Mouse (Mus musculus) retina, embryonic 14.5 days (tissue): ENCODE results near the gene Myo1b.
A peak's percentile ranks its signal among the peaks of the same experiment; 100 is the strongest.

ENCODE experiments used
- DNase-seq: peaks from one replicate; pipeline ENCODE4 v3.0.0-alpha.2; 2015; ENCODE audit warnings: low spot score

The Myo1b gene

DNA sequence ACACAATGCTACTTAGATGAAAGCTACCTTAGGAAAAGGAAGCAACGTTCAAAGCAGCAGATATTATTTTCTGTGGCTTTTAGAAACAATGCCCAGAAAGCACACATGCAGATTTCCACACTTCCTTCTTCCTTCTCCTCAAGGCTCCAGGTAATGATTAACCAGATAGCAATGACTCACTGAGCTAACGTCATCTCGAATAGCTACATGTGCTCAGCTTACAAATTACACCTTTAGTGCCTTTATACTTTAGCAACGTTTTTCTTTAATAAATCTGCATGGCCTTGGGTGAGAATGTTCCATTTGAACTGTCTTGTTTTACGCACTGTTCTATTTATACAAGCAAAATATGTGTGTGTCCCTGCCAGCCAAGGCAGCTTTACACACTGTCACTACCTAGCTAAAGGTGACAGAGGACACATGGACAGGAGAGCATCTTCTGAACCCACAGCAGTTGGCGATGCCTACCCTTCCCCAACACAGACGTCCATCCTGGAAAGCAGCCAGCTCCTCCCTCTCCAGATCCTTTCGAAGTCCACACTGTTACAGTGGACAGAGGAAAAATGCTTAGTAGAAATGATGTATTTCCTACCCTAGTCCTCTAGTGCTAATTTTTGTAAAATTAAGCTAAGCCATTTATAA is 66.2 kb downstream of the Myo1b start:
- no peak for DNase-seq

DNA sequence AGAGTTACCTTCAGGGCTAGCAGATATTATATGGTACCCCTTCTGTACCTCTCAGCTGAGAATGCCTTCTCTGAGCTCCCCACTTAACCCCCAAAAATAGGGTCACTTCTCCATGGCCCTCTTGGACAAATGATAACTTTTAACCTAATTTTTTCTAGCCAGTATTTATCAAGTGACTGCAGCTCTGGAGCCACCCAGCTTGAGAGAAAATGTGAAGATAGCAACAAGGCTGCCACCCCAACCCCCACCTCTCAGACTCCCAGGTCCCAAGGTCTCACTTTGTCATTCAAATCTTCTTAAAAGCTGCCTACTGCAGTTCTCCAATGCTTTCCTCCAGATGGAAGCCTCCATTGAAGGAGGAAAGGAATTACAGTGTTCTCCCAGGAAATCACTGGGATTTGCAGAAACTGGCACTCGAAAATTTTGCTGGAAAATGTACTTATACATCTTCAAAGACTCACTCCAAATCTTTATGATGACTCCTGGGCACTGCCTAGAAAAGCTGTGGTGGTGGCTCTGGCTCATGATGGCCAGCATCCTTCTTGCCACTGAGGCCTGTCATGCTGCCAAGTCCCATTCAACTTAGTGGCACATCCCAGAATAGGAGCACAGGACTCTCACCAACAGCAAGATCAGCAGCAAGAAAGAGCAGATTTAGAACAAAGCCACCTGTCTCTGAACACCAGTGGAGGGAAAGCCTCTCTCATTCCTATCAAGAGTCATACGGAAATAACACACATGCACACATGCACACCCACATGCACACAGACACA is 70.4 kb downstream of the Myo1b start:
- no peak for DNase-seq

DNA sequence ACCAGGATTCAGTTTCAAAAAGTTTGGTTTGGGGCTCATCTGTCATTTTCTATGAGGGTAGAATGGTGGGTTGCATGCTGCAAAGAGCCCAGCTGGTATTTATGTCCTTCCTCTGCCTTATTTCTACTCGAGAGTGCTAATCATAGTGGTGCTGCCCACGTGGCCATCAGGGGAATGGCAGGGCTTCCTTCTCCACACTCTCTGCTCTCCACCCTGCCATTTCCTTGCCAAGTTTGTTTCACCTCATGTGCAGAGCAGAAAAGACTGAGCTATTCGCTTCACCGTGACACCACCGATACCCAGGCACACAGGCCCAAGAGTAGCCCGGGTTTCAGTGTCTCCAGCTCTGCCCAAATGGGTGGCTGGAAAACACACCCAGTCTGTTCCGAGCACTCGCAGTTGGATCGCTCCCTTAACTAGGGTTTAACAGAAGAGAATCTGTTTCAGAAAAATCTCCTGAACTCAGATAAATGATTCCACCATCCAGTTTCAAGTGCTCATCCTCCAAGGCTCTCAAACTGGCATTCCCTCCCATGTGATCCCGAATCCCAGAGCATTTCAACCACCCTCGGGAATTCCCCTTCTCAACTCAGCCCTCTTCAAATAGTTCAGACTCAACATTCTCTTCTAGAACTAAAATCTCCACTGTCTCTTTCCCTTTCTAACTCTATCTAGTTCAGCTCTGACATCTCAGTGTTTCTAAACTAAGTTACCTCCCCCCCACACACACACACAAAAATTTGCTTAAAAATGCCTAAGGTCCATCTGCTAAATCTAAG is 77.8 kb downstream of the Myo1b start:
- no peak for DNase-seq

DNA sequence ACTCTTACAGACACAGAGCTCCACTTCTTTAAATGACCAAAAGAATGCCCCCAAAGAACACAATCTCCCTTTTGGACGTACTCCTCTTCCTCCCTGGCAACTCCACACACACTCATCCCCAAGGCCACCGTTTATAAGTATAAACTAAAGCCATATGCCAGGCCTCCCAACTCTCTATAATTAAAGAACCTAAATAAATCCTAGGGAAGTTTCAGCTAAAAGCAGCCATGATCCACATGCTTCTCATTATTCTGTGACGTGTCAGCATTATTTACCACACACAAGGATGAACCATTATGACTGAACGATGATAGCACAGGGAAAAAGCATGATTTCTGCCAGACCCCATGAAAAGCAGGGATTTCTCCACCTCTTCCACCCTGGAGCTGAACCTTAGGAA is 78.6 kb downstream of the Myo1b start:
- DNase-seq, result no peak

DNA sequence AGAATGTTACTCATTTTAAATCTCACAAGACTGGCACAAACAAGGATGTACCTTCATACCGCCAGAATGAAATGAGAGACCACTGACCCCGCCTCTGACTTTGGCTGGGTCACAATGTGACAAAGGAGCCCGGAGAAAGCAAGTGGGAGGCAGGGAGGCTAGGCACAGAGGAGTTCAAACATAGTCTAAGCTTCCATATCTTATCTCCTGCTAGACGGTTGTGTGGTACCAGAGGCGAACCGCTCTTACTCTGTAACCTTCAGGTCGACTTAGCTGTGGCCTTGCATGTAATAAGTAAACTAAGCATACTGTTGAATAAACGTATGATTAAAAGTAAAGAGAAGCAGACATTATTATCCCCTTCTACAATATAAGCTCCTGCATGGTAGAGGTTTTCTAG is 80.1 kb downstream of the Myo1b start:
- DNase-seq, result no peak

DNA sequence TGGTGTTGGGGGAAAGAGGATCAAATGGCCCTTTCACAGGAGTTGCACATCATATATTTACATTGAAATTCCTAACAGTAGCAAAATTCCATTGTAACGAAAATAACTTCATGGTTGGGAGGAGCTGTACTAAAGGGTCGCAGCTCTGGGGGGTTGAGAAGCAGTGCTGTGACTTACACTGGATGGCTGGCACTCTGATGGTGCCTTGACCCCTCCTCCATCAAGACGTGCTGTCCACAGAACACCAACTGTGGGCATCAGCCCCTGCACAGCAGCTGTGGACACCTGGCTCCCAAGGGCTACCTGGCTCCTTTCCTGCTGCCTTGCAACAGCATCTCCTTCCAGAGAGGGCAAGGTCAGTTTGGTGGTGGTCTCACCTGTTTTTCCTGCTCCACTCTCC is 81.8 kb downstream of the Myo1b start:
- DNase-seq, result no peak

DNA sequence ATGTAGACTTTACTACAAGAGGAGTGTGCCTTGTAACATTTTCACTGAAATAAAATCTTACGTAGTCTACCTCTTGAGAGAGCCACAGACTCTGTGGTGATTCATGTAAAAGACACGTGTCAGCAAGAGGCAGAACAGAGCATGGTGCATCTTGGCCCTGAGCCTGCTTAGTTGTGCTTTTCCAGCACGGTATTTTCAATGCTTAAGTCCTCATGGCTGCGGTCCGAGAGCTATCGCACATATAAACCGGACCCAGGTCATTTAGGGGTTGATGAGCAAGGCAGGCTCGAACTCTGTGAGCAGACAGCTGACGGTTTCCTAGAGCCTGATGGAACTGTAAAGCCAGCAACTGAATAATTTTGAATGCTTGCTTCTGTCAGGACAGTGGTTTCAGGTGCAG is 86.5 kb downstream of the Myo1b start:
- no peak for DNase-seq

DNA sequence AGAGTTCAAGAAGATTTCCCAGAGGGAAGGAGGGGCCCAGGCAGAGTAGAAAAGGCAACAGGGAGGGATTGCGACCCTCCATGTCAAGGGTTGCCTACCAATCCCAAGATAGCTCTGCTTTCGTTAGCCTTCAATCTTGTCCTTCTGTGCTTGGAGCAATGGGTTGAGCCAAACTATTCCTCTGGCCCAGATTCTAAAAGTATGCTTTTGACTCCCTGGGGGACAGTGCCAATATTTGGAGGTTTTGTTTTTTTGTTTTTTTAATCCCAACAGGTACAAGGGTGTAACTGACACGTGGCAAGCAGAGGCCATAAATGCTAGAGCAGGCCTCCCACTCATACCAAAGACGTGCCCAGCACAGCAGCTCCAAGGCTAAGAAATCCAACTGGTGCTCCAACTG is 93.3 kb downstream of the Myo1b start:
- DNase-seq, result no peak

DNA sequence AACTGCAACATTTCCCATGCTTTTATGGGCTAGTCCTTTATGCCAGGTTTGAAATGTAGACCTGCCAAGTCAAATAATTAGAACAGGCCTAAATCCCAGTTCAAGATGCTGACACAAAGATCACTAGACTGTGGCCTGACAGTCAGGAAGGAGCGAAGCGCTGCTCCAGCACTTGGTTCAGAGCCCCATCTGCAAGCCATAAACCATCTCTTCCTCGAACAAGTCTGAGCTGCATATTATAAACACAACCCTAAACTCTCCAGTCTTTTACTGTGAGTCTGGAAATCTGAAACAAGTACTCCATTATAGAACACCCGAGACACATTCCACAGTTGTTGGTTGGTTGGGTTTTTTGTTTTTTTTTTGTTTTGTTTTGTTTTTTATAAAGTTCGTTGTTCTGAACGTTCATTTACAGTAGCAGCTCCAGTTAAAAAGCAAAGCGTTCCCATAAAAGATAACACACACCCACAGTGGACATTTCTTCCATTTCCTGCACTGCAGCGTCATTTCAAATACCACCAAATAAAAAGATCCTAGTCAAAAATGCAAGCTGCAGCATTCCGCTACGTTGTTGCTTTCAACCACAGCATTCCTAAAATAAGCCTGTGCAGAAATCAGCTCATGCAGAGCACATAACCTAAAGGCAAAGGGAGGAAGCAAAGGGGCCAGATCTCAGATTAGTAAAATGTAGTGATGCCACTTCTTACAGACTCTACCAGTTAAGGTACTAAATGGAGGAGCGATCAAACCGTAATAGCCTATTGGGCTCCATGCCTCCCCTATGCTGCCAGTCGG is 94.0 kb downstream of the Myo1b start:
- DNase-seq, result no peak

DNA sequence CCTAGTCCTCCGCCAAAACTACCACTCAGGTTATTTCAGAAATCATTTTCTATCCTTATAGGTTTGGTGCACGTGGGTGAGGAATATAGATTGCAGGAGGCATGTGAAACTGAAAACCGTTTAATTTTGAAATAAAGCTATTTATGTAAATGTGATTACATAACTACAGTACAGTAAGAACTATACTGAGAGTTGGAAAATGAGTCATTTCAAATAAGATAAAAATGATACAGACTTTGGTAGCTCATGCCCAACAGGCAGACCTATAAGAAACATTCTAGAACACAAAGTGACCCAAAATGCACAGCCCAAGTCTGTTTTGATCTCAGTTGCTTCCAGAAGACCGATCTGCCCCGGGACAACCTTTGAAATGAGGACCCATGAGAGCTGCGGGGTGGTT is 95.4 kb downstream of the Myo1b start:
- DNase-seq, result no peak

DNA sequence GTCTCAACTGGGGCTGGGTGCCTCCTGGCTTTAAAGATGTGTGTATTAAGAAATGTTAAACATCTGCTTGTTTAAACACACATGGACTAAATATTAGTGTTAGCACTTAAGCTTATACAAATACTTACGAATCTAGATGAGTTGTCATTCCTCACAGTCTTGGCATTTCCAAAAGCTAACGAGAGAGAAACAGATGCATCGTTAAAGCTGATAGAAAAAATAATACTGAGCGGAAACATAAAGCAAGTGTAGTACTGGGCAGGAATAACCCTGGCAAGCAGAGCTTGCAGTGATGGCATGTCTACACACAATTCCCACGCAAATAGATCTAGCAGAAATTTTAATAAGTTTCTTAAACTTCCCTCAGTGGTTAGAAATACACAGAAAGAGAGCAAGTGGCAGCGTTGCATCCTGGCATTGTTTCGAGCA is 95.8 kb downstream of the Myo1b start:
- no peak for DNase-seq

DNA sequence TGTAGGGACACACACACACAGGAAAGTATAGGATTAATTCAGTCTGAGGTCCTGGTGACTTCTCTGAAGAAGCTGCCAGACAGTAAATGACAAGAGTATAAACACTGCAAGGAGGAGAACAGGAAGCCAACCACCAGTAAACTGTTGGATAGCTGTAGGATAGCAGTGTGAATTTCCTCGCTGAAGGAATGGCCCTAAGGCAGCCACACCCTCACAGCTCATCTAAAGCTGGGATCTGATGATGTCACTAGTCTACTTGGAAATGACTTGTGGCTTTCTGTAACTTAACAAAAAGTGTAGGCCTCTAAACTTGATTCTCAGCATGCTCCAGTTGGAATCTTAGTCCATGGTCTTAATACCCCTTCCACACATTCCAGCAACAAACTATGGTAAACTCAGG is 100.2 kb downstream of the Myo1b start:
- no peak for DNase-seq

DNA sequence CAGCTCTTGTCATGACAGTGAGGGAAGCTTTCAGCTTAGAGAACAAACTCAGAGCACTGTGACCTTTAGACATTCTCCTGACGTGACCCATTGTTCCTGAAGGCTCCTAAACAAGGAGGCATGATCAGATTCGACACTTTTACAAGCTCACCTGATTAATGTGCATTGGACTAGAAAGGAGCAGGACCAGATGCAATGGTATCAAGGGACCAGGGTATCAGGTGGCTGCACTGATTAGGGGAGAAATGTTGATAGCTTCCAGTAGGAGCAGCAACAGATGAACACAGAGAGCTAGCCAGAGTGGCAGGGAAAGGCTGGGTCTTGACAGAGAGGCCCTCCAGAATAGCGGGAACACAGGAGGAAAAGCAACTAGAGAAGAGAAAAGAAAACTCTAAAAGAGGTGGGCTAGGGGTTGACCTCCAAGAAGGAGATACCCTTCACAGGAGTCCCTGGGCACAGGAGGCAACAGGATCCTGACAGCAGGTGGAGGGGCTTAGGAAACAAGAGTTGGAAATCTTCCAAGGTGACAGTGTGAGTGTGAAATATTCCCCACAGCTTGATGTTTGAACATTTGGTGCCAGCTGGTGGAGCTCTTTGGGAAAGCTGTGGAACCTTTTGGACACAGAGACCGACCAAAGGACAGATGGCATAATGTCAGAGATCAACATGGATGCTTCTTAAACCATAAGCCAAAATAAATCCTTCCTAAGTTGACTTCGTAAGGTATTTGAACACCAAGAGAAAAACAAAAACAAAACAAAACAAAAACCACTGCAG is 100.8 kb downstream of the Myo1b start:
- no peak for DNase-seq

DNA sequence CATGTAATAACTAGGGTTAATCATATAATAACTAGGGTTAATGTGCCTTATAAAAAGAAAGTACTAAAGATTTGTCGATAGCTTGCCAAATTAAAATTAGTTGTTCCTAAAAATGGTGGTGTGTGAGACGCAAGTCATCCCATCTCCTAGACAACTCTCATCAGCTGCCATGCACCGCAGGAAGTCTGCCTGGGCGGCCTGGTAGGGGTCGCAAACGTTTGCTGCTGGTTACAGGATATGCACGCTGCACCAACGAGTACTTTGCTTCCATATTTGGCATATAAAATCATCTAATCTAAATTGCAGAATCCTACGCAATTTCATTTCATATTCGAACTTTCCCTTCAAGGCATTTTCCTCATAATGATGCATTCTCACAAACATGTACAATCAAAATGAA is 107.0 kb downstream of the Myo1b start:
- no peak for DNase-seq

DNA sequence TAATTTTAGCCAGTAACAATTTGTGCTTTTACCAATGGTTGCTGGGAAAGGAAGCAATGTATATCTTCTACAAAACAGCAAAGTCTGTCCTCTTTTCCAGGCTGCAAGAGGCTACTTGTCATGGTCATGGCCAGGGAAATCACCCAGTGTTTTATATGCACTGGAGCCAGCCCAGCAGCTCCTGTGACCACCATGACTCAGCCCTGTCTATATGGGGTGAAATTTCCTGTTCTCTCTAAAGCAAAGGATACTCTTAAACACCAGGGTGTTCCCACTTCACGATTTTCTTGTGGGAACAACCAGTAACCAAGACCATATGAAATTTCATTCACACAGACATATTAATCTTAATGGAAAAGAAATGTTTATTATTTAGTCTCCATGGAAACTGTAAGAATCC is 107.6 kb downstream of the Myo1b start:
- no peak for DNase-seq

DNA sequence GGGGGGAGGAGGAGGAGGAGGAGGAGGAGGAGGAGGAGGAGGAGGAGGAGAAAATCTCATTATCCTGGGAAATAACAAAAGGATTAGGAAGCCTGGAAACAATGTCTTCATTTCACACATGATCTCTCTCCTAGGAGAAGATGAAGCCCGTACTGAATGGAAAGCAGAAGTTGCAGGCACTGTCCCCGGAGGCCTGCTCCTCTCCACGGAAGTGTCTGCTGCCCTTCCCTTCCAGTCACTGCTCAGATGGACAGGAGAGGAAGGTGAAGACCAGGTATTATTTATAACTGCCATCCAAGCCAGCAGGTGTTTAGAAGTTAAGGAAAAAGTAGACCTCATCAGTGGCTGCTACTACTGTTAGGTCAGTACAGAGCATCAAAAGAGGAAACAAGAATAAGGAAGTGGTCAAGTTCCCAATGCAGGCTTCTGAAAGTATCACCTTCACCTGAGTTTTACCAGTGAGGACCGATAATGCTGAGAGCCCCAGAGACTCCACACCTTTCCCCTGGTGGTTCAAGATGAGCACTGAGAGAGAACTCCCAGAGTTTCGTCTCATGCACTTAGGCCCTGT is 110.7 kb downstream of the Myo1b start:
- DNase-seq, result peak; percentile 43

DNA sequence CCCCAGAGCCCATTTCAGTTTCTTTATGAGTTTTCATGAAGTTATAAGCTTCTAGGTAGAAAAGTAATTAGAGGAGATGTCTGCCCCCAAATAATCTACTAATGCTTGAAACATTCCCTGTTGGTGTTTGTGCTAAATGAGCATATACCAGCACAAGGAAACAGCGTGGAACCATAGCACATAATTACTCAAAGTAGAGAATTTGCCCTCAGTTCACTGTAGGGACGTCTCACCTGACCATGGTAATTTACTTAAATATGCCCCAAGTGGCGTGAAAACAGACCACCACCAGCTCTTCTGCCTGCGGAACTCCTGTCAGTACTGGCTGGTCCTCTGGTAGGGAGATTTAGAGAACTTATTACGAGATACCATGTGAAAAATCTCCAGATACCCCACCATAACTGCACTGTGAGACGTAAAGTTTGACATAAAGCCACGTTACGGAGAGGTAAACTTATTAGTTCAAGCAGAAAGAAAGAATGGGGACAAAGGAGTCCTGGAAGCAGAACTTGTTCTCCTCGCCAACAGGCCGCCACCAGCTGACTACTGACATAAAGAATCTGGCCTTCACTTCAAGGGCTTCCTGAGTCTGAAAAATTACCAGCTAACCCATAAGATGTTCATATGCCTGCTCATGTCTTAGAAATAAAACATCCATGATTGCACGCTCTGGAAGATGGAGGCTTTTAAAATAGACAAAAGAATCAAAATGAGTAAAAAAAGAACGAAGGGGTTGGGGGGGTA is 111.4 kb downstream of the Myo1b start:
- DNase-seq, result peak; percentile 36

DNA sequence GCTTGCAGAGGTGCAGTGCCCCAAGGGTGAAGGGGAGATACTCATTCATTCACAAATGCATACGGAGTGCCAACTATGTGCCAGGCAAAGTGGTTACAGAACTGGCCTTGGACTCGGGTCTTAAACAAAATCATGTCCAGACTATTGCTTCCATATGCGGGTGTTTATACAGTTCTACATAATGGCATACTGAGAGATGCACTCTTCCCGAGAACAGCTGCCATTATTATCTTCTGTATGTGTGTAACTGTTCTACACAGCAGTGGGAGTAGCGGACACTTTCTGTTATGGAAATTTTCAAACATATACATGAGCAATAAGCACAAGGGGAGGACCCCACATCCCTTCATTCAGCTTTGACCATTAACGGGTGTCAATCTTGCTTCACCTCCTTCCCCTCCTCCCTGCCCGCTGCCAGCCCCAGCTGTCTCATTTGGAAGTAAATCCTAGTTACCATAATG is 117.8 kb downstream of the Myo1b start:
- DNase-seq, result no peak

DNA sequence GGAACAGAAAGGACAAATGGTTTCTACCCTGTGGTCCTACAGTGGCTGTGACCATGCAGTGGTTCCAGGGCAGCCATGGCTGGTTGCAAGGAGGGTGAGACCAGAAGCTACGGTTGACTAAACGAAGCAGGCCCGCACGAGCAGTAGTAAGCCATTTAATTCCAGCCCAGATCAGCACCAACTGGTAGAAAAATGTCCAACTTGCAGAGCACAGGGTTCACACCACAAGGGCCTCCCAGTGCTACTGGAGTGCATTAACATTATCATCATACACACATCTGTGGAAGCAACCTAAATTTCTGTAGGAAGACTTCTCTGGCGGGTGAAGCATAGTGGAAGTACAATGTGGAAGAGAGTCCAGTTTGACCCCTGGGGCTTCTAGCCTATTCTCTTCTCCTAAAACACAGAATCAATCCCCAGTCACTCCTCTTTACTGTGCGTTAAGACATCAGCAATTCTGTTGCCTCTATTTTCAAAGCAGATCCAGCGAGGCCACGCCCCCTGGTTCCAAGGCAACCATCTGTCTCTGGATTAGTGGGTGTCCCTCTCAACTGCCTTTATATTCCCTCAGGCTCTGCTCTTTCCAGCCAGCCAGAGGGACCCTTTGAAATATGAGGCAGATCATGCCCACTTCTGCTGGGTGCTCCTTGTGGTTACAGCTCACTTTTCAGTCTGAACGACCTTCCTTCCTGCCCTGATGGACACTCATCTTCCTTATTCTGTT is 120.1 kb downstream of the Myo1b start:
- DNase-seq, result peak; percentile 44

DNA sequence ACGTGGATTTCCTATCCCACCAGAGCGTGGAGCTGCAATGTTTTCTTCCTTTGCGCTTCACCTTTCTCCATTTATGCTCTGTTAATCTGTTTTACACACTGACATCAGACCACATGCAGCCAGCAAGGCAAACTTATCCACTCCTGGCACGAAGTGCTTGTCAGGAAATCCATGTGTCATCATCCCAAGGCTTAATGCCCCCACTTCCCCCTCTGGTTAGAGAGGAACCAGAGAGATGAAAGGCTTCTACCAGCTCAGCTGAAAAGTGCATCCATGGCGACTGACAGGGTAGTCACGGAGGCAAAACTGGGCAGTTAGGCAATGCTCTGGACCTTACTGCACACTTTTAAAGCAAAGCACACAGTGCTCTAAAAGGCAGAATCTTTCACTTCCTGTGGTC is 126.6 kb downstream of the Myo1b start:
- DNase-seq, result no peak
